Mouse (Mus musculus): ENCODE data around the gene Pdk2. TPM values are rescaled to one million over a fixed set of nuclear protein-coding genes. Genes with fewer than 3 reads are reported as not detected.
A peak's percentile ranks its signal among the peaks of the same experiment; 100 is the strongest.

Pdk2 gene
- total RNA-seq, 2 experiments from 2014 or later = 21.4 to 22.2 TPM

- intact Hi-C loops (cut with DNase I) = no loop called here
- DNase-seq = no peak
Measured at GRCm38 (mm10) chr11:95071266-95071665, 30.1 kb upstream of the Pdk2 start.

- intact Hi-C loops (cut with DNase I) = no loop called here
- DNase-seq = no peak
Measured at GRCm38 (mm10) chr11:95070140-95071107, 29.3 kb upstream of the Pdk2 start.

- DNase-seq = no peak
- intact Hi-C loops (cut with DNase I) = no loop called here
Measured at GRCm38 (mm10) chr11:95069226-95069957, 28.2 kb upstream of the Pdk2 start.

- DNase-seq = no peak
- intact Hi-C loops (cut with DNase I) = no loop called here
Measured at GRCm38 (mm10) chr11:95056768-95057501, 15.8 kb upstream of the Pdk2 start.

- DNase-seq = peak; percentile 62
- intact Hi-C loops (cut with DNase I) = no loop called here
Measured at GRCm38 (mm10) chr11:95053062-95053461, 11.9 kb upstream of the Pdk2 start.

- DNase-seq = peak; percentile 62
- intact Hi-C loops (cut with DNase I) = loop anchor here (5.0 to 10.0 kb wide), 2 partner anchors 60 to 208 kb away; no protein-coding TSS in a partner anchor
Measured at GRCm38 (mm10) chr11:95046980-95047680, 6.0 kb upstream of the Pdk2 start.

- DNase-seq = no peak
- intact Hi-C loops (cut with DNase I) = loop anchor here (10.0 kb wide), 1 partner anchor 210 kb away; no protein-coding TSS in a partner anchor
Measured at GRCm38 (mm10) chr11:95044185-95044870, 3.2 kb upstream of the Pdk2 start.

GRCm38 (mm10) chr11:95043608-95044007 lies 2.5 kb upstream of the Pdk2 start:
- intact Hi-C loops (cut with DNase I) = loop anchor here (10.0 kb wide), 1 partner anchor 211 kb away; no protein-coding TSS in a partner anchor
- DNase-seq = no peak

- no peak for DNase-seq
- intact Hi-C loops (cut with DNase I) = loop anchor here (10.0 kb wide), 1 partner anchor 212 kb away; no protein-coding TSS in a partner anchor
Measured at GRCm38 (mm10) chr11:95043060-95043459, 1.9 kb upstream of the Pdk2 start.

GRCm38 (mm10) chr11:95042096-95042495 lies 942 bp upstream of the Pdk2 start:
- intact Hi-C loops (cut with DNase I) = loop anchor here (10.0 kb wide), 1 partner anchor 213 kb away; no protein-coding TSS in a partner anchor
- peak; percentile 81 for DNase-seq

- peak; percentile 77 for DNase-seq
- intact Hi-C loops (cut with DNase I) = loop anchor here (10.0 kb wide), 1 partner anchor 214 kb away; no protein-coding TSS in a partner anchor
Measured at GRCm38 (mm10) chr11:95040491-95041138, 539 bp downstream of the Pdk2 start.

- no peak for DNase-seq
- intact Hi-C loops (cut with DNase I) = loop anchor here (10.0 kb wide), 1 partner anchor 215 kb away; no protein-coding TSS in a partner anchor
Measured at GRCm38 (mm10) chr11:95039766-95040165, 1.4 kb downstream of the Pdk2 start.

GRCm38 (mm10) chr11:95038818-95039655 lies 2.1 kb downstream of the Pdk2 start:
- no peak for DNase-seq
- intact Hi-C loops (cut with DNase I) = no loop called here

GRCm38 (mm10) chr11:95038156-95038817 lies 2.9 kb downstream of the Pdk2 start:
- no peak for DNase-seq
- intact Hi-C loops (cut with DNase I) = no loop called here

- peak; percentile 76 for DNase-seq
- intact Hi-C loops (cut with DNase I) = no loop called here
Measured at GRCm38 (mm10) chr11:95037306-95037705, 3.8 kb downstream of the Pdk2 start.

GRCm38 (mm10) chr11:95036521-95036920 lies 4.6 kb downstream of the Pdk2 start:
- intact Hi-C loops (cut with DNase I) = no loop called here

GRCm38 (mm10) chr11:95034902-95035301 lies 6.3 kb downstream of the Pdk2 start:
- intact Hi-C loops (cut with DNase I) = no loop called here
- no peak for DNase-seq

More at GRCm38 (mm10) chr11:95036521-95036920, 4.6 kb downstream of the Pdk2 start:
- no peak for DNase-seq
